Mouse (Mus musculus): ENCODE data around the gene Pilra. TPM values are rescaled to one million over a fixed set of nuclear protein-coding genes. Genes with fewer than 3 reads are reported as not detected.

Pilra gene
- polyA plus RNA-seq, 1 experiment = 0.41 TPM

- peaks cover 7% of the 10 kb centered on the region for H3K4me1 ChIP-seq (ENCODE audit: control insufficient read depth, insufficient read depth, low read length)
- WGBS = under 1% methylated on average over 81 of the region's 83 CpGs
- peak overlapping the region; percentile 77 for H3K4me3 ChIP-seq (replicated peaks; ENCODE audit: insufficient read depth, low read depth, low read length)
- peak; percentile 46 to 48 for DNase-seq
- TF ChIP-seq CTCF (IDR thresholded peaks at IDR 0.05; ENCODE audit: borderline replicate concordance, insufficient read depth, low read depth, low read length) = no peak
- TF ChIP-seq POLR2A (IDR thresholded peaks at IDR 0.05; ENCODE audit: borderline replicate concordance, insufficient read depth, low read length) = no peak
- no peaks in the 10 kb centered on the region for H3K27me3 ChIP-seq (ENCODE audit: control insufficient read depth, insufficient read depth, low read length)
- peak overlapping the region; percentile 16 for H3K27ac ChIP-seq (ENCODE audit: insufficient read depth, low read length)
These were observed 56.8 kb downstream of the Pilra start for GRCm38 (mm10) chr5:137779053-137779933.

- under 1% methylated on average over 31 of the region's 31 CpGs for whole genome bisulfite sequencing
- Histone ChIP-seq H3K27ac (ENCODE audit: insufficient read depth, low read length) (peak within 1 kb of the TSS; percentile 16), H3K27me3 (ENCODE audit: control insufficient read depth, insufficient read depth, low read length) (no peaks in the 10 kb centered on the region), H3K4me1 (ENCODE audit: control insufficient read depth, insufficient read depth, low read length) (peaks cover 3% of the 10 kb centered on the region; the same call in 1 of the 2 replicates), H3K4me3 (replicated peaks; ENCODE audit: insufficient read depth, low read depth, low read length) (peak within 1 kb of the TSS; percentile 77)
- TF ChIP-seq POLR2A (IDR thresholded peaks at IDR 0.05; ENCODE audit: borderline replicate concordance, insufficient read depth, low read length) (peak; percentile 41; the same call in 1 of the 2 replicates), CTCF (IDR thresholded peaks at IDR 0.05; ENCODE audit: borderline replicate concordance, insufficient read depth, low read depth, low read length) (no peak)
- peak; percentile 97 to 98 for DNase-seq
These were observed 57.4 kb downstream of the Pilra start, which contains the start of gene Ppp1r35 for GRCm38 (mm10) chr5:137778635-137779034. TSS of gene Ppp1r35 (plus strand) at chr5:137778849.

- no peak overlapping the region for H3K27ac ChIP-seq (ENCODE audit: insufficient read depth, low read length)
- TF ChIP-seq CTCF (IDR thresholded peaks at IDR 0.05; ENCODE audit: borderline replicate concordance, insufficient read depth, low read depth, low read length) (no peak), POLR2A (IDR thresholded peaks at IDR 0.05; ENCODE audit: borderline replicate concordance, insufficient read depth, low read length) (no peak)
- 80% methylated on average over 7 of the region's 7 CpGs for WGBS
- no peak for DNase-seq
- H3K4me1 ChIP-seq (ENCODE audit: control insufficient read depth, insufficient read depth, low read length) = no peaks in the 10 kb centered on the region
- H3K4me3 ChIP-seq (replicated peaks; ENCODE audit: insufficient read depth, low read depth, low read length) = no peak overlapping the region
- H3K27me3 ChIP-seq (ENCODE audit: control insufficient read depth, insufficient read depth, low read length) = no peaks in the 10 kb centered on the region
These were observed 58.7 kb downstream of the Pilra start for GRCm38 (mm10) chr5:137777267-137777845.

DNA sequence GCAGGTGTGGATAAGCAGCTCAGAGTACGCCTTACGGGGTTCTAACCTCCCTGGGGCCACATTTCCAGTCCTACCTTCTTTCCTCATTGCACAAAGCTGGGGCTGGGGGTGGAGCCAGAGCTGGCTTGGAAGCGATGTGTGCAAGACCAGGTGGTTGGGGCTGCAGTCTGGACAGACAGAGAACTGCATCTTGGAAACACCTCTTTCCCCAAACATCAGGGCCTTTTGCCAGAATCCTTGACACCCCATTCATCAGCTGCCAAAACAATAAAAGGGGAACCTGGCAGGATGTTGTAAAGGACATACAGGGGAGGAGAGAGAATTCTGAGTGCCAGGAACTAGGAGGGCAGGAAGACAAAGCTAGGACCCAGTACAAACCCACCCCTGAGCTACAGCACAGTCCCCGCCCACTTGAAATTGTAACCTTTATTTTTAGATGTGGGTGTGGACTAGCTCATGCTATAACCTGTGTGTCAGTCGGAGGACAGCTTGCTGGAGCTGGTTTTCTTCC lies 59.6 kb downstream of the Pilra start:
- no peak overlapping the region for H3K27ac ChIP-seq (ENCODE audit: insufficient read depth, low read length)
- no peak for TF ChIP-seq POLR2A (IDR thresholded peaks at IDR 0.05; ENCODE audit: borderline replicate concordance, insufficient read depth, low read length)
- no peak for TF ChIP-seq CTCF (IDR thresholded peaks at IDR 0.05; ENCODE audit: borderline replicate concordance, insufficient read depth, low read depth, low read length)
- H3K4me3 ChIP-seq (replicated peaks; ENCODE audit: insufficient read depth, low read depth, low read length) = no peak overlapping the region
- WGBS = 35% methylated on average over 5 of the region's 5 CpGs
- no peak for DNase-seq
- no peaks in the 10 kb centered on the region for H3K27me3 ChIP-seq (ENCODE audit: control insufficient read depth, insufficient read depth, low read length)
- no peaks in the 10 kb centered on the region for H3K4me1 ChIP-seq (ENCODE audit: control insufficient read depth, insufficient read depth, low read length)

- H3K4me1 ChIP-seq (ENCODE audit: control insufficient read depth, insufficient read depth, low read length) = no peaks in the 10 kb centered on the region
- H3K27ac ChIP-seq (ENCODE audit: insufficient read depth, low read length) = no peak overlapping the region
- no peak overlapping the region for H3K4me3 ChIP-seq (replicated peaks; ENCODE audit: insufficient read depth, low read depth, low read length)
- WGBS = 91% methylated on average over 2 of the region's 2 CpGs
- TF ChIP-seq POLR2A (IDR thresholded peaks at IDR 0.05; ENCODE audit: borderline replicate concordance, insufficient read depth, low read length) (no peak), CTCF (IDR thresholded peaks at IDR 0.05; ENCODE audit: borderline replicate concordance, insufficient read depth, low read depth, low read length) (no peak)
- H3K27me3 ChIP-seq (ENCODE audit: control insufficient read depth, insufficient read depth, low read length) = no peaks in the 10 kb centered on the region
- no peak for DNase-seq
These were observed 60.3 kb downstream of the Pilra start for GRCm38 (mm10) chr5:137775587-137776290.

- H3K4me1 ChIP-seq (ENCODE audit: control insufficient read depth, insufficient read depth, low read length) = no peaks in the 10 kb centered on the region
- DNase-seq = peak in 1 of 2 experiments; percentile 3
- no peaks in the 10 kb centered on the region for H3K27me3 ChIP-seq (ENCODE audit: control insufficient read depth, insufficient read depth, low read length)
- no peak overlapping the region for H3K4me3 ChIP-seq (replicated peaks; ENCODE audit: insufficient read depth, low read depth, low read length)
- no peak overlapping the region for H3K27ac ChIP-seq (ENCODE audit: insufficient read depth, low read length)
- TF ChIP-seq CTCF (IDR thresholded peaks at IDR 0.05; ENCODE audit: borderline replicate concordance, insufficient read depth, low read depth, low read length) (no peak), POLR2A (IDR thresholded peaks at IDR 0.05; ENCODE audit: borderline replicate concordance, insufficient read depth, low read length) (no peak)
These were observed 63.3 kb downstream of the Pilra start for GRCm38 (mm10) chr5:137772755-137773154.

Other genes starting within 250 kb of the Pilra start
- gene Mospd3, start 235.2 kb downstream of the Pilra start, polyA plus RNA-seq (2012; rRNA removed) = 56.0 and 61.7 TPM in 2 replicates
- gene Pcolce, start 222.5 kb downstream of the Pilra start, polyA plus RNA-seq (2012; rRNA removed) = 11.3 and 15.1 TPM in 2 replicates
- gene Fbxo24, start 207.3 kb downstream of the Pilra start, polyA plus RNA-seq (2012; rRNA removed) = 0.25 and 0.31 TPM in 2 replicates
- gene Lrch4, start 207.2 kb downstream of the Pilra start, polyA plus RNA-seq (2012; rRNA removed) = 14.4 and 14.8 TPM in 2 replicates
- gene Gm20605, start 207.1 kb downstream of the Pilra start, polyA plus RNA-seq (2012; rRNA removed) = 8.1 and 9.9 TPM in 2 replicates
- gene Sap25, start 194.9 kb downstream of the Pilra start, polyA plus RNA-seq (2012; rRNA removed) = 17.1 and 19.7 TPM in 2 replicates
- 0.17 and 0.18 TPM in 2 replicates for gene Irs3, start 190.6 kb downstream of the Pilra start, polyA plus RNA-seq (2012; rRNA removed)
- gene Agfg2, start 151.6 kb downstream of the Pilra start, polyA plus RNA-seq (2012; rRNA removed) = 39.8 and 41.3 TPM in 2 replicates
- 59.1 and 60.7 TPM in 2 replicates for gene Nyap1, start 94.7 kb downstream of the Pilra start, polyA plus RNA-seq (2012; rRNA removed)
- 465 and 497 TPM in 2 replicates for gene Tsc22d4, start 90.6 kb downstream of the Pilra start, polyA plus RNA-seq (2012; rRNA removed)
- 47.0 and 48.2 TPM in 2 replicates for gene Ppp1r35, start 57.4 kb downstream of the Pilra start, polyA plus RNA-seq (2012; rRNA removed)
- 38.9 and 41.9 TPM in 2 replicates for gene Mepce, start 48.6 kb downstream of the Pilra start, polyA plus RNA-seq (2012; rRNA removed)
- gene Zcwpw1, start 48.5 kb downstream of the Pilra start, polyA plus RNA-seq (2012; rRNA removed) = 11.2 and 12.4 TPM in 2 replicates
- not detected in 2 replicates for gene Pilrb1, start 21.8 kb upstream of the Pilra start, polyA plus RNA-seq (2012; rRNA removed)
- 0.11 and 0.23 TPM in 2 replicates for gene Pilrb2, start 35.5 kb upstream of the Pilra start, polyA plus RNA-seq (2012; rRNA removed)
- 2.9 TPM in 2 replicates for gene Cyp3a13, start 85.3 kb upstream of the Pilra start, polyA plus RNA-seq (2012; rRNA removed)
- gene Gjc3, start 126.8 kb upstream of the Pilra start, polyA plus RNA-seq (2012; rRNA removed) = 75.6 and 85.7 TPM in 2 replicates
- gene Azgp1, start 145.2 kb upstream of the Pilra start, polyA plus RNA-seq (2012; rRNA removed) = 0.08 and 0.21 TPM in 2 replicates
- not detected in 2 replicates for gene Smok3a, start 185.0 kb upstream of the Pilra start, polyA plus RNA-seq (2012; rRNA removed)
- gene Smok3b, start 185.1 kb upstream of the Pilra start, polyA plus RNA-seq (2012; rRNA removed) = not detected in 2 replicates
- not detected in 2 replicates for gene Smok3c, start 216.9 kb upstream of the Pilra start, polyA plus RNA-seq (2012; rRNA removed)
- gene Zkscan1, start 248.8 kb upstream of the Pilra start, polyA plus RNA-seq (2012; rRNA removed) = 16.8 and 17.4 TPM in 2 replicates

Data from cerebellum, adult 2 months (tissue).